Mouse (Mus musculus) small intestine, adult 2 months (tissue): ENCODE measurements around the gene Hnrnpm.

Experiments
- CTCF ChIP-seq: fragments of 200-500 bp; IDR thresholded peaks from 2 replicates; pipeline ENCODE4 v1.5.1; 2012; ENCODE audit warnings: low read depth, mild to moderate bottlenecking, control low read depth, inconsistent platforms, low read length, moderate library complexity, mixed read lengths; ENCODE audit not compliant: insufficient replicate concordance, insufficient read length; ENCODE audit errors: extremely low read depth
- POLR2A ChIP-seq: fragments of 200-500 bp; IDR thresholded peaks from 2 replicates; pipeline ENCODE4 v1.6.1; 2012; ENCODE audit warnings: low read depth, mild to moderate bottlenecking, control low read depth, inconsistent platforms, low read length, moderate library complexity

DNA sequence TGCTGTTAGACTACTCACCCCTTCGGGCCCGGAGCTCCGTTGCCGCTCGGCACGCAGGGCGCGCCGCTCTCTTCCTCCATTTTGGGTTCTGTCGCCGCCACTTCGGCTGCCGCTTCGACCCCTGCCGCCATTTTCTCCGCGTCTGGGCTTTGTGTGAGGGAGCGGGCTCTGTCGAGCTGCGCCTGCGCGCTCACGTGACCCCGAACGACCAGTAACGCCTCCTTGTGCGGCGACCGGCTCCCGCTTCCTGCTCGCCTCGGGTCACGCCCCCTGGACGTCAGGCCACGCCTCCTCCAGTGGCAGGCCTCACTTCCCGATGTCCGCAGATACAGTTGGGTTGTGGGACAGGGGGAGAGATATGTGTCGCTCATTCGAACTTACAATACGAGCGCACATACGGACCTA lies 1.4 kb downstream of the Hnrnpm start:
- no peak for TF ChIP-seq CTCF
- peak; percentile 90 for TF ChIP-seq POLR2A
